Mouse (Mus musculus): ENCODE measurements around the gene Acod1. TPM values are rescaled to one million over a fixed set of nuclear protein-coding genes. Genes with fewer than 3 reads are reported as not detected.

The Acod1 gene
- polyA plus RNA-seq (2015; fragmentation: Nextera tagmentation; extraction: Ambion mirVana): not detected in 2 replicates

GRCm38 (mm10) chr14:103046677-103047076 is at the start of gene Acod1:
Gene Acod1 (plus strand): TSS chr14:103046977.
- Histone ChIP-seq H3K9ac (no peak within 1 kb of the TSS), H3K4me3 (replicated peaks) (no peak within 1 kb of the TSS), H3K4me1 (no peaks in the 10 kb centered on the region), H3K36me3 (no peaks in the 10 kb centered on the region), H3K27me3 (no peaks in the 10 kb centered on the region), H3K4me2 (replicated peaks) (no peak within 1 kb of the TSS), H3K9me3 (replicated peaks) (no peaks in the 10 kb centered on the region), H3K27ac (replicated peaks) (no peak within 1 kb of the TSS)
- no peak for ATAC-seq (ENCODE audit: insufficient number of reproducible peaks, low FRiP score, low TSS enrichment, low read depth)
- WGBS: 84% methylated on average over 2 of the region's 2 CpGs

- no peaks in the 10 kb centered on the region for H3K27me3 ChIP-seq
- no peaks in the 10 kb centered on the region for H3K36me3 ChIP-seq
- no peak overlapping the region for H3K4me2 ChIP-seq (replicated peaks)
- H3K4me1 ChIP-seq: peaks cover 2% of the 10 kb centered on the region; the same call in 1 of the 2 replicates
- H3K9ac ChIP-seq: no peak overlapping the region
- ATAC-seq (ENCODE audit: insufficient number of reproducible peaks, low FRiP score, low TSS enrichment, low read depth): no peak
- H3K4me3 ChIP-seq (replicated peaks): no peak overlapping the region
- WGBS: 87% methylated on average over 4 of the region's 4 CpGs
- H3K9me3 ChIP-seq (replicated peaks): no peaks in the 10 kb centered on the region
- no peak overlapping the region for H3K27ac ChIP-seq (replicated peaks)
These were observed 39.0 kb upstream of the Acod1 start for GRCm38 (mm10) chr14:103007737-103008136.

- no peak for ATAC-seq (ENCODE audit: insufficient number of reproducible peaks, low FRiP score, low TSS enrichment, low read depth)
- no peak overlapping the region for H3K9ac ChIP-seq
These were observed 35.0 kb upstream of the Acod1 start for GRCm38 (mm10) chr14:103011782-103012181.

GRCm38 (mm10) chr14:103012563-103013150 is 34.1 kb upstream of the Acod1 start:
- Histone ChIP-seq H3K9ac (no peak overlapping the region), H3K4me3 (replicated peaks) (no peak overlapping the region), H3K4me1 (peaks cover 4% of the 10 kb centered on the region; the same call in 1 of the 2 replicates), H3K4me2 (replicated peaks) (no peak overlapping the region), H3K9me3 (replicated peaks) (no peaks in the 10 kb centered on the region), H3K36me3 (no peaks in the 10 kb centered on the region), H3K27ac (replicated peaks) (no peak overlapping the region), H3K27me3 (no peaks in the 10 kb centered on the region)
- 18% methylated on average over 4 of the region's 4 CpGs for whole genome bisulfite sequencing
- peak; percentile 85 for ATAC-seq (ENCODE audit: insufficient number of reproducible peaks, low FRiP score, low TSS enrichment, low read depth)

More at GRCm38 (mm10) chr14:103011782-103012181, 35.0 kb upstream of the Acod1 start:
- Histone ChIP-seq H3K4me2 (replicated peaks) (no peak overlapping the region), H3K36me3 (no peaks in the 10 kb centered on the region), H3K27me3 (no peaks in the 10 kb centered on the region), H3K4me3 (replicated peaks) (no peak overlapping the region), H3K4me1 (peaks cover 4% of the 10 kb centered on the region; the same call in 1 of the 2 replicates), H3K9me3 (replicated peaks) (no peaks in the 10 kb centered on the region), H3K27ac (replicated peaks) (no peak overlapping the region)
- WGBS: 26% methylated on average over 5 of the region's 5 CpGs

GRCm38 (mm10) chr14:103017009-103017408 is 29.8 kb upstream of the Acod1 start:
- H3K27ac ChIP-seq (replicated peaks): no peak overlapping the region
- no peak for ATAC-seq (ENCODE audit: insufficient number of reproducible peaks, low FRiP score, low TSS enrichment, low read depth)
- peaks cover 4% of the 10 kb centered on the region; the same call in 1 of the 2 replicates for H3K4me1 ChIP-seq
- no peak overlapping the region for H3K9ac ChIP-seq
- no peaks in the 10 kb centered on the region for H3K27me3 ChIP-seq
- H3K4me2 ChIP-seq (replicated peaks): no peak overlapping the region
- no peaks in the 10 kb centered on the region for H3K9me3 ChIP-seq (replicated peaks)
- WGBS: 71% methylated on average over 5 of the region's 5 CpGs
- H3K36me3 ChIP-seq: no peaks in the 10 kb centered on the region
- no peak overlapping the region for H3K4me3 ChIP-seq (replicated peaks)

- WGBS: 43% methylated on average over 2 of the region's 2 CpGs
- H3K27me3 ChIP-seq: no peaks in the 10 kb centered on the region
- H3K36me3 ChIP-seq: no peaks in the 10 kb centered on the region
- no peak for ATAC-seq (ENCODE audit: insufficient number of reproducible peaks, low FRiP score, low TSS enrichment, low read depth)
- no peak overlapping the region for H3K4me3 ChIP-seq (replicated peaks)
- no peak overlapping the region for H3K4me2 ChIP-seq (replicated peaks)
- no peak overlapping the region for H3K27ac ChIP-seq (replicated peaks)
- no peak overlapping the region for H3K9ac ChIP-seq
- H3K4me1 ChIP-seq: no peaks in the 10 kb centered on the region
- H3K9me3 ChIP-seq (replicated peaks): no peaks in the 10 kb centered on the region
These were observed 26.7 kb upstream of the Acod1 start for GRCm38 (mm10) chr14:103020046-103020445.

GRCm38 (mm10) chr14:103029203-103029602 is 17.6 kb upstream of the Acod1 start:
- ATAC-seq (ENCODE audit: insufficient number of reproducible peaks, low FRiP score, low TSS enrichment, low read depth): no peak
- 77% methylated on average over 2 of the region's 2 CpGs for whole genome bisulfite sequencing
- Histone ChIP-seq H3K9ac (no peak overlapping the region), H3K36me3 (no peaks in the 10 kb centered on the region), H3K4me1 (no peaks in the 10 kb centered on the region), H3K27ac (replicated peaks) (no peak overlapping the region), H3K9me3 (replicated peaks) (no peaks in the 10 kb centered on the region), H3K4me2 (replicated peaks) (no peak overlapping the region), H3K4me3 (replicated peaks) (no peak overlapping the region), H3K27me3 (no peaks in the 10 kb centered on the region)

GRCm38 (mm10) chr14:103033271-103033823 is 13.4 kb upstream of the Acod1 start:
- no peaks in the 10 kb centered on the region for H3K27me3 ChIP-seq
- no peak overlapping the region for H3K4me3 ChIP-seq (replicated peaks)
- H3K9me3 ChIP-seq (replicated peaks): no peaks in the 10 kb centered on the region
- no peak overlapping the region for H3K9ac ChIP-seq
- H3K27ac ChIP-seq (replicated peaks): no peak overlapping the region
- H3K4me2 ChIP-seq (replicated peaks): no peak overlapping the region
- ATAC-seq (ENCODE audit: insufficient number of reproducible peaks, low FRiP score, low TSS enrichment, low read depth): no peak
- H3K36me3 ChIP-seq: no peaks in the 10 kb centered on the region
- 66% methylated on average over 10 of the region's 10 CpGs for WGBS
- no peaks in the 10 kb centered on the region for H3K4me1 ChIP-seq

GRCm38 (mm10) chr14:103034076-103034475 is 12.7 kb upstream of the Acod1 start:
- Histone ChIP-seq H3K9me3 (replicated peaks) (no peaks in the 10 kb centered on the region), H3K4me1 (no peaks in the 10 kb centered on the region), H3K4me2 (replicated peaks) (no peak overlapping the region), H3K36me3 (no peaks in the 10 kb centered on the region), H3K4me3 (replicated peaks) (no peak overlapping the region), H3K9ac (no peak overlapping the region), H3K27ac (replicated peaks) (no peak overlapping the region), H3K27me3 (no peaks in the 10 kb centered on the region)
- no peak for ATAC-seq (ENCODE audit: insufficient number of reproducible peaks, low FRiP score, low TSS enrichment, low read depth)
- 83% methylated on average over 9 of the region's 9 CpGs for WGBS

- WGBS: 85% methylated on average over 3 of the region's 3 CpGs
- Histone ChIP-seq H3K27ac (replicated peaks) (no peak overlapping the region), H3K4me2 (replicated peaks) (no peak overlapping the region), H3K9ac (no peak overlapping the region), H3K4me1 (no peaks in the 10 kb centered on the region), H3K9me3 (replicated peaks) (no peaks in the 10 kb centered on the region), H3K36me3 (no peaks in the 10 kb centered on the region), H3K27me3 (no peaks in the 10 kb centered on the region), H3K4me3 (replicated peaks) (no peak overlapping the region)
- no peak for ATAC-seq (ENCODE audit: insufficient number of reproducible peaks, low FRiP score, low TSS enrichment, low read depth)
These were observed 9.8 kb upstream of the Acod1 start for GRCm38 (mm10) chr14:103037016-103037415.

- no peak overlapping the region for H3K4me3 ChIP-seq (replicated peaks)
- WGBS: 80% methylated on average over 11 of the region's 11 CpGs
- ATAC-seq (ENCODE audit: insufficient number of reproducible peaks, low FRiP score, low TSS enrichment, low read depth): no peak
- no peak overlapping the region for H3K4me2 ChIP-seq (replicated peaks)
- H3K9ac ChIP-seq: no peak overlapping the region
- no peaks in the 10 kb centered on the region for H3K36me3 ChIP-seq
- H3K4me1 ChIP-seq: no peaks in the 10 kb centered on the region
- no peaks in the 10 kb centered on the region for H3K27me3 ChIP-seq
- no peaks in the 10 kb centered on the region for H3K9me3 ChIP-seq (replicated peaks)
- no peak overlapping the region for H3K27ac ChIP-seq (replicated peaks)
These were observed 1.7 kb downstream of the Acod1 start for GRCm38 (mm10) chr14:103048292-103049086.

Measured in embryonic facial prominence, embryonic 15.5 days (tissue).